Mouse (Mus musculus): ENCODE measurements around the gene Rab6b.

DNA sequence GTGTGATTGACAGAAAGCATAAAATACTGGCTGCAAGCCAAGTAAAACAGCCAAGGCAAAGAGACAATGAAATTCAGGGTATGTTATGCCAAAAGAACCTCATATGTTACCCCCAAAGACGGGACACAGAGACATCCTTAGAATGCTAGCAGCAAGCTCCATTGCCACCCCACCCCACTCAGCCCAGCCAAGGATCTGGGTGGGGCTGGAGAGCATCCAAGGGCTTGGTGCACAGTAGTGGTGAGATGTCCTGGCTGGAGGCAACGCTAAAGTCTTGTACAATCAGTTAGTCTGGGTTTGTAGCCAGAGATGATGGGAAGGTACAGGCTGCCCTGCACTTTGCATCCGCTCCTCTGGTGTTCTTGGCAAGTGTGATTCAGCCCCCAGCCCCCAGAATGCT lies 68.7 kb downstream of the Rab6b start:
- no peak for TF ChIP-seq EP300 (IDR thresholded peaks at IDR 0.05; ENCODE audit: low read depth in 1 of 2, low read length in 2 of 2)
- TF ChIP-seq ELF1 (IDR thresholded peaks at IDR 0.05; ENCODE audit: low read depth, low read length), result no peak
